Mouse (Mus musculus) cerebellum, adult 9-11 months (tissue): Measurements from ENCODE around the gene Slc23a3.

Source experiments
- DNase-seq: peaks from one replicate; pipeline ENCODE4 v3.0.0; 2022

Slc23a3 gene

GRCm38 (mm10) chr1:75138448-75138847, 4.8 kb upstream of the Slc23a3 start:
- no peak for DNase-seq

DNA sequence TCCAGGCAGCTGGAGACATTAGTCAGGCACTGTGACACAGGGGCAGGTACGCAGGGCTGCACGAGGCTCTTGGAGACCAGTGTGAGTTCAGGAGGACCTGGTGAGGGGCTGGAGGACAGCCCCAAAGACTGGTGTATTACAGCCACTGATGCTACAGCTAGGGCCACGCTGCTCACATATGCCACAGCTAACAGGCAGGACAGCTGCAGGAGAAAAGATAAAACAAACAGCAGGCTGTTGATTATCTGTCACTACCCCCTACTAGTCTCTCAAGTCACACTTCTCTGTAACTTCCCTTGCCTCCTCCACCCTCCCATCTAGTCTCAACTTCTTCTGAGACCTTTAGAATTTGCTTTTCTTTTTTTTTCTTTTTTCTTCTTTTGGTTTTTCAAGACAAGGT, 3.0 kb upstream of the Slc23a3 start:
- no peak for DNase-seq

- DNase-seq, result no peak
Measured at GRCm38 (mm10) chr1:75136293-75136692, 2.6 kb upstream of the Slc23a3 start.

GRCm38 (mm10) chr1:75128641-75129040, 5.0 kb downstream of the Slc23a3 start:
- no peak for DNase-seq

GRCm38 (mm10) chr1:75125418-75125817, 8.3 kb downstream of the Slc23a3 start:
- DNase-seq, result no peak

GRCm38 (mm10) chr1:75124346-75125321, 9.1 kb downstream of the Slc23a3 start, which contains the start of gene Nhej1:
Gene Nhej1, minus strand, starts transcription at chr1:75125200.
- DNase-seq, result peak; percentile 92

DNA sequence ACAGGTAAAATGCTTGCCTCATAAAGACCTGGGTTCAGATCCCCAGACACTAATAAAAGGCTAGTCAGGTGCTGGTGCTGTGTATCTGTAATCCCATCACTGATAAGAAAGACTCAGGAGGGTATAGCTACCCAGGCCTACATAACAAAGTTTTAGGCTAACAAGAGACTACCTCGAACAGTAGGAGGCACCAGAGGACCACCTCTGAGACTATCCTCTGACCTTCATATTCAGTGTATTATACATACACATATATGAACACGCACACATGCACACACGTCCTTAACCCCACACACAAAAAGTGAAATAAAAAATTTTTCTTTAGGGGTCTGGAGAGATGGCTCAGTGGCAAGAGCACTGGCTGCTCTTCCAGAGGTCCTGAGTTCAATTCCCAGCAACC, 11.5 kb downstream of the Slc23a3 start:
- DNase-seq, result no peak
